Mouse (Mus musculus) thymus, adult 2 months (tissue): ENCODE results near the gene Mmp25. TPM values are rescaled to one million over a fixed set of nuclear protein-coding genes. Genes with fewer than 3 reads are reported as not detected.

ENCODE experiments used
- DNase-seq: peaks from one replicate; pipeline ENCODE4 v3.0.0; 2021
- H3K27ac ChIP-seq: fragments of 200-500 bp; 2 replicates; pipeline ENCODE4 v1.5.1; 2012; ENCODE audit warnings: low read length, control low read depth; ENCODE audit not compliant: control insufficient read depth, insufficient read depth
- H3K27me3 ChIP-seq: fragments of 200-500 bp; 2 replicates; pipeline ENCODE4 v1.6.1; 2012; ENCODE audit warnings: mild to moderate bottlenecking, low read length, moderate library complexity, mixed read lengths; ENCODE audit not compliant: control insufficient read depth, insufficient read depth
- H3K36me3 ChIP-seq: fragments of 200-500 bp; 2 replicates; pipeline ENCODE4 v1.6.1; 2012; ENCODE audit warnings: mild to moderate bottlenecking, low read length, moderate library complexity; ENCODE audit not compliant: control insufficient read depth, insufficient read depth
- H3K4me1 ChIP-seq: fragments of 200-500 bp; replicated peaks from 2 replicates; pipeline ENCODE4 v1.6.1; 2012; ENCODE audit warnings: low read length; ENCODE audit not compliant: control insufficient read depth, insufficient read depth
- H3K4me3 ChIP-seq: fragments of 200-500 bp; 2 replicates; pipeline ENCODE4 v1.5.1; 2012; ENCODE audit warnings: mild to moderate bottlenecking, low read length, control low read depth, moderate library complexity; ENCODE audit not compliant: control insufficient read depth, insufficient read depth
- CTCF ChIP-seq: fragments of 200-500 bp; IDR thresholded peaks from 2 replicates; pipeline ENCODE4 v1.5.1; 2012; ENCODE audit warnings: mild to moderate bottlenecking, control low read depth, low read length, moderate library complexity, borderline replicate concordance; ENCODE audit not compliant: control insufficient read depth, poor library complexity, insufficient read depth; ENCODE audit errors: extremely low read depth
- POLR2A ChIP-seq: fragments of 200-500 bp; IDR thresholded peaks from 2 replicates; pipeline ENCODE4 v1.6.1; 2012; ENCODE audit warnings: mild to moderate bottlenecking, low read length, control low read depth, moderate library complexity; ENCODE audit not compliant: control insufficient read depth, poor library complexity, insufficient read depth; ENCODE audit errors: extremely low read depth
- WGBS: fragments of 180-500 bp; shearing (Covaris S2); methylation state at CpG from one replicate; pipeline ENCODE4 v1.1.7; 2018; 5-methylcytosine and 5-hydroxymethylcytosine counted together
- polyA plus RNA-seq: library from polyadenylated mRNA; depleted of rRNA; stranded (reverse); fragments of >200 nt; gene quantifications from 2 replicates; pipeline ENCODE4 v1.2.3, GENCODE M21; 2012

Gene Mmp25
- polyA plus RNA-seq, 1 experiment: 7.2 TPM

DNA sequence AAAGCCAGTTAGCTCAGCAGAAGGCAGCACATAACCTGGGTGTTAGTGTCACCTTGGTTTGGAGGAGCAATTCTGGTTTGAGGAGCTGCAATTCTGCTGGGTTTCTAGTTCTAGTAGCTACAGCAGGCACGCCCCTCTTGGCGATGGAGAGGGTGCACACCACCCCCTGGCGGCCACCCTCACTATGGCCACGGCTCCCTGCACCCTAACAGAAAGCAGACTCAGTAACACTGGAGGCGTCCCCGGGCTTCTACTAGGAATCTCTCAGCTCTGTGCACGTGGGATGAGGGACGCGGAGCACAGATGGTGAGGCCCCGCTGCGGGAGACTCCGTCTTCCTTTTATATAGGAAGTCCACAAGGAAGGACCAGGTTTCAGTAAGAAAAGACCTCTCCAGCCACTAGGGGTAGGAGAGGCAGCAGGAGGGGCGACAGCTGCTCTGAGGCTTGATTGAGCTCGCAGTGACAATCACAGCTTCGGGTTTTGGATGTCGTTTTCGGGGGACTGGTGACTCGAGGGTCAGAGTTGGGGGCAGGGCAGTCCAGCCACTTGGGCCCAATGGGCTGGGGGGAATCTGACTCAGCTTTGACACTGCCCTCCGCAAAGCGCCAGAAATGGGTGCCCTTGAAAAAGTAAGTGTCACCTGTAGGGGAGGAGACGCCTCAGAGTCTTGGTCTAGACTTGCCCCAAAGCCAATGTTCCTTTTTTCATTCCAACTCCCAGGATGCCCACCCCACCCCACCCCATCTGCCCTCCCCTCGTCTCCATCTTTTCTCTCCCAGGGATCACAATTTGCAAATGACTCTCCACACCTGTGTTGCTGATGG, 14.7 kb downstream of the Mmp25 start:
- no peak overlapping the region for H3K4me3 ChIP-seq
- no peak for TF ChIP-seq POLR2A
- peak; percentile 87; the same call in 1 of the 2 replicates for TF ChIP-seq CTCF
- WGBS: 15% methylated on average over 22 of the region's 22 CpGs
- H3K27ac ChIP-seq: no peak overlapping the region
- H3K36me3 ChIP-seq: no peaks in the 10 kb centered on the region
- H3K4me1 ChIP-seq: 0 out of 2 replicates have a peak, but pooled peaks cover 4% of the 10 kb centered on the region
- H3K27me3 ChIP-seq: no peaks in the 10 kb centered on the region
- DNase-seq: peak; percentile 87

GRCm38 (mm10) chr17:23627813-23628212, 17.3 kb downstream of the Mmp25 start:
- no peaks in the 10 kb centered on the region for H3K36me3 ChIP-seq
- no peak for DNase-seq
- H3K4me3 ChIP-seq: no peak overlapping the region
- no peaks in the 10 kb centered on the region for H3K27me3 ChIP-seq
- H3K27ac ChIP-seq: no peak overlapping the region
- 0 out of 2 replicates have a peak, but pooled peaks cover 4% of the 10 kb centered on the region for H3K4me1 ChIP-seq
- WGBS: 89% methylated on average over 7 of the region's 7 CpGs
- TF ChIP-seq POLR2A: no peak
- TF ChIP-seq CTCF: no peak

- DNase-seq: no peak
- H3K27me3 ChIP-seq: no peaks in the 10 kb centered on the region
- peaks cover 11% of the 10 kb centered on the region for H3K4me1 ChIP-seq
- 68% methylated on average over 7 of the region's 7 CpGs for WGBS
- H3K27ac ChIP-seq: no peak overlapping the region
- no peaks in the 10 kb centered on the region for H3K36me3 ChIP-seq
- TF ChIP-seq CTCF (no peak), POLR2A (no peak)
- H3K4me3 ChIP-seq: no peak overlapping the region
These were observed 24.7 kb downstream of the Mmp25 start for GRCm38 (mm10) chr17:23620351-23620750.

DNA sequence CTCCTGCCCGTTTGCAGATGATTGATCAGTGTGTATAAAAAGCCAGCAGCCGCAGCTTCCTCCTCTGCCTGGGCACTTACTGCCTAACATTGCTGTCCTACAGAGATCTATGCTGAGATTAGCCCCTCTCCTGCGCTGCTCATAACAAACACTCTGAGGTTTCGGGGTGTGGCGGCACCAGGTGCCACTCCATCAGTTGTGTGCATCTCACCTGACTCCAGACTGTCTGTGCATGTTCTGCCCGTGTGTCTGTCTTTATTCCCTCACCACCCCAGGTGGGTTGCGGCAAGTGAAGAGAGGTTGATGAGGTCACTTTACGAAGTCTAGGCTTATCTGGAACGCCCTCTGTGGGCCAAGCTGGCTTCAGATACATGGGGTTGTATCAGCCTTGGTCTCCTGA, 28.0 kb downstream of the Mmp25 start:
- no peak for DNase-seq
- Histone ChIP-seq H3K27ac (no peak overlapping the region), H3K4me1 (peaks cover 11% of the 10 kb centered on the region), H3K4me3 (no peak overlapping the region), H3K27me3 (no peaks in the 10 kb centered on the region), H3K36me3 (no peaks in the 10 kb centered on the region)
- 1% methylated on average over 9 of the region's 9 CpGs for WGBS
- TF ChIP-seq CTCF (no peak), POLR2A (no peak)

- Histone ChIP-seq H3K4me1 (peaks cover 9% of the 10 kb centered on the region), H3K36me3 (no peaks in the 10 kb centered on the region), H3K27me3 (no peaks in the 10 kb centered on the region), H3K27ac (no peak overlapping the region), H3K4me3 (peak overlapping the region; percentile 33)
- 2% methylated on average over 28 of the region's 28 CpGs for WGBS
- TF ChIP-seq CTCF (peak; percentile 95; the same call in 1 of the 2 replicates), POLR2A (no peak)
- peak; percentile 91 for DNase-seq
These were observed 34.7 kb downstream of the Mmp25 start for GRCm38 (mm10) chr17:23610361-23610800.

- H3K27me3 ChIP-seq: no peaks in the 10 kb centered on the region
- no peaks in the 10 kb centered on the region for H3K36me3 ChIP-seq
- TF ChIP-seq CTCF: no peak
- TF ChIP-seq POLR2A: no peak
- WGBS: 91% methylated on average over 24 of the region's 24 CpGs
- peaks cover 9% of the 10 kb centered on the region for H3K4me1 ChIP-seq
- no peak for DNase-seq
- H3K27ac ChIP-seq: no peak overlapping the region
- H3K4me3 ChIP-seq: no peak overlapping the region
These were observed 35.5 kb downstream of the Mmp25 start for GRCm38 (mm10) chr17:23609612-23610011.

- TF ChIP-seq POLR2A (no peak), CTCF (no peak)
- no peaks in the 10 kb centered on the region for H3K27me3 ChIP-seq
- DNase-seq: no peak
- H3K4me3 ChIP-seq: no peak overlapping the region
- H3K36me3 ChIP-seq: no peaks in the 10 kb centered on the region
- peaks cover 10% of the 10 kb centered on the region for H3K4me1 ChIP-seq
- H3K27ac ChIP-seq: no peak overlapping the region
- 94% methylated on average over 8 of the region's 8 CpGs for WGBS
These were observed 39.9 kb downstream of the Mmp25 start for GRCm38 (mm10) chr17:23605220-23605619.
